Mouse (Mus musculus): ENCODE measurements around the gene Rlim. TPM values are rescaled to one million over a fixed set of nuclear protein-coding genes. Genes with fewer than 3 reads are reported as not detected.

The Rlim gene
- polyA plus RNA-seq, 1 experiment from 2014 or later = 41.1 TPM

DNA sequence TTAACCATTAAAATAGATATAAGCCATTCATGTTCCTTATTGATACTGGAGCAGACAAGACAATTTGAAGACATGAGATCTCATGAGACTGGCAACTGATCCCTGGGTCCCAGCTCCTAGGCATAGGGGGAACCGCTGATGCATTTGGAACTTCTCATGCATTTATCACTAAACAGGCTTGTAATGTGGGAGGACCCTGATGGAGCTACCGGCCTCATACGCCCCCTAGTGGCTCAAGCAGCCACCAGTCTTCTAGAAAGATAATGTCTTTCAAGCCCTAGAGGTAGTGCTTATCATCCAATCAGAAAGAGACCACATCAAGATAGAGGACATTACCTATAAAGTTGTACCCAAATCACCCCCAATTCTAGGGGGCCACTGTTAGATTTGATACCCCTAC lies 66.3 kb downstream of the Rlim start:
- Histone ChIP-seq H3K4me3 (ENCODE audit: low read depth, low read length) (no peak overlapping the region), H3K27me3 (ENCODE audit: control insufficient read depth, insufficient read depth, low read length) (peaks cover 11% of the 10 kb centered on the region), H3K36me3 (ENCODE audit: control insufficient read depth, insufficient read depth, low read length) (no peaks in the 10 kb centered on the region), H3K9ac (ENCODE audit: low read depth, low read length) (no peak overlapping the region), H3K4me1 (replicated peaks; ENCODE audit: control insufficient read depth, insufficient read depth, low read length) (no peaks in the 10 kb centered on the region), H3K9me3 (ENCODE audit: control insufficient read depth, low read length) (no peaks in the 10 kb centered on the region), H3K4me2 (replicated peaks; ENCODE audit: low read depth, low read length) (no peak overlapping the region), H3K27ac (ENCODE audit: low read depth, low read length) (no peak overlapping the region)
- DNase-seq (ENCODE audit: low spot score) (peak; percentile 67), ATAC-seq (ENCODE audit: low FRiP score) (no peak)
- WGBS = 17% methylated on average over 3 of the region's 3 CpGs

Other genes with a start within 250 kb of the Rlim start
- gene Slc16a2, start 159.3 kb downstream of the Rlim start, polyA plus RNA-seq (2014; fragmentation: Nextera tagmentation; extraction: Ambion mirVana) = 12.7 and 14.7 TPM in 2 replicates
- gene Nexmif, start 219.9 kb upstream of the Rlim start, polyA plus RNA-seq (2014; fragmentation: Nextera tagmentation; extraction: Ambion mirVana) = 1.5 and 2.0 TPM in 2 replicates

All from hindbrain, embryonic 11.5 days (tissue).